Mouse (Mus musculus) spleen, adult 2 months (tissue): ENCODE measurements around the gene Shld2. TPM values are rescaled to one million over a fixed set of nuclear protein-coding genes. Genes with fewer than 3 reads are reported as not detected.

Source experiments
- DNase-seq, 2 experiments: peaks; one replicate each; pipeline versions ENCODE4 v3.0.0 to v3.0.0-alpha.2; 2012 to 2021; ENCODE audit warnings: low spot score in 2 of 2, low read depth in 1 of 2
- H3K27ac ChIP-seq: fragments of 200-500 bp; 2 replicates; pipeline ENCODE4 v1.5.1; 2012; ENCODE audit warnings: low read length, inconsistent platforms; ENCODE audit not compliant: insufficient read depth
- H3K27me3 ChIP-seq: fragments of 200-500 bp; 2 replicates; pipeline ENCODE4 v1.6.1; 2012; ENCODE audit warnings: mild to moderate bottlenecking, moderate library complexity, low read length, inconsistent platforms; ENCODE audit not compliant: control insufficient read depth, insufficient read depth
- H3K36me3 ChIP-seq: fragments of 200-500 bp; 2 replicates; pipeline ENCODE4 v1.6.1; 2012; ENCODE audit warnings: mild to moderate bottlenecking, low read length, inconsistent platforms; ENCODE audit not compliant: control insufficient read depth, insufficient read depth
- H3K4me1 ChIP-seq: fragments of 200-500 bp; 2 replicates; pipeline ENCODE4 v1.6.1; 2011; ENCODE audit warnings: inconsistent platforms; ENCODE audit not compliant: control insufficient read depth, insufficient read depth, insufficient read length
- H3K4me3 ChIP-seq: fragments of 200-500 bp; 2 replicates; pipeline ENCODE4 v1.5.1; 2011; ENCODE audit warnings: mild to moderate bottlenecking, inconsistent platforms; ENCODE audit not compliant: insufficient read depth, insufficient read length; ENCODE audit errors: extremely low read depth
- CTCF ChIP-seq: fragments of 200-500 bp; IDR thresholded peaks from 2 replicates; pipeline ENCODE4 v1.5.1; 2011; ENCODE audit warnings: mild to moderate bottlenecking, inconsistent platforms; ENCODE audit not compliant: insufficient read depth, insufficient read length, insufficient replicate concordance; ENCODE audit errors: extremely low read depth
- POLR2A ChIP-seq: fragments of 200-500 bp; IDR thresholded peaks from 2 replicates; pipeline ENCODE4 v1.6.1; 2011; ENCODE audit warnings: low read depth, low read length, inconsistent platforms
- WGBS: fragments of 180-500 bp; shearing (Covaris S2); methylation state at CpG from one replicate; pipeline ENCODE4 v1.1.7; 2018; 5-methylcytosine and 5-hydroxymethylcytosine counted together
- polyA plus RNA-seq: library from polyadenylated mRNA; depleted of rRNA; stranded (reverse); fragments of >200 nt; gene quantifications from 2 replicates; pipeline ENCODE4 v1.2.3, GENCODE M21; 2012

The Shld2 gene
- polyA plus RNA-seq, 1 experiment = 2.4 TPM

DNA sequence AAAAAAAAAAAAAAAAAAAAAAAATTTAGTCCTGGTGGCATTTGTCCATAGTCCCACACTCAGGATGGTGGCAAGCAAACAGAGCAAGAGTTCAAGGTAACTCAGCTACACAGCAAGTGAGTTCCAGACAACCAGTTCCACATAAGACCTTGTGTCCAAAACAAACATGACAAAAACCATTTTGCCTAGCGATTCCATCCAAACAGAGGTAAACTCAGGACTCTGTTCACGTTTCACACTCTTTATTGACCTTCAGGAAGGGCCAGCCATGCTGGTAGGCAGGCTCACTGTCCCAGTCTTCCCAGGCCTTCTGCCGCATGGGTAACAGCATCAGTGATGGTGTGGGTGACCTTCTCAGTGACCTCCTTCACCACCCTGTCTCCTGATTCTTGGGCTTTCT lies 41.4 kb upstream of the Shld2 start:
- no peak overlapping the region for H3K4me3 ChIP-seq
- H3K36me3 ChIP-seq = no peaks in the 10 kb centered on the region
- no peak for DNase-seq
- 91% methylated on average over 3 of the region's 3 CpGs for WGBS
- H3K27ac ChIP-seq = no peak overlapping the region
- H3K27me3 ChIP-seq = no peaks in the 10 kb centered on the region
- TF ChIP-seq POLR2A (no peak), CTCF (no peak)
- H3K4me1 ChIP-seq = no peaks in the 10 kb centered on the region

DNA sequence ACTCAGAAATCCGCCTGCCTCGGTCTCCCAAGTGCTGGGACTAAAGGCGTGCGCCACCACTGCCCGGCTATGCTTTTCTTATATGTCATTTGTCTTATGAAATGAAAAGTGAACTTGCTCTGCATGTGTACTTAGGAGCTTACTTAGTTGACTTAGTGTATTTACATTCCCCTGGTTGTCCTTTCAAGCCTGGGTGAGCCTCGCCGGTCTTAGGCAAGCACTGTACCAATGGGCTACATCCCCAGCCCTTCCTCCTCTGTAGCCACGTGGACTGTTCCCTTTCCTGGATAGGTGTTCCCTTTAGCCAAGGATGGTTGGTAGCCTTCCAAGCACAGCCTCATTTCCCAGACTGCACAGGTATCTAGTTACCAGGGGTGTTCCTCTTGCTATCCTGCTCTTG lies 38.7 kb upstream of the Shld2 start:
- H3K4me1 ChIP-seq = no peaks in the 10 kb centered on the region
- 94% methylated on average over 8 of the region's 8 CpGs for WGBS
- TF ChIP-seq CTCF (no peak), POLR2A (no peak)
- H3K4me3 ChIP-seq = no peak overlapping the region
- no peak overlapping the region for H3K27ac ChIP-seq
- peaks cover 6% of the 10 kb centered on the region for H3K36me3 ChIP-seq
- H3K27me3 ChIP-seq = no peaks in the 10 kb centered on the region
- DNase-seq = no peak

DNA sequence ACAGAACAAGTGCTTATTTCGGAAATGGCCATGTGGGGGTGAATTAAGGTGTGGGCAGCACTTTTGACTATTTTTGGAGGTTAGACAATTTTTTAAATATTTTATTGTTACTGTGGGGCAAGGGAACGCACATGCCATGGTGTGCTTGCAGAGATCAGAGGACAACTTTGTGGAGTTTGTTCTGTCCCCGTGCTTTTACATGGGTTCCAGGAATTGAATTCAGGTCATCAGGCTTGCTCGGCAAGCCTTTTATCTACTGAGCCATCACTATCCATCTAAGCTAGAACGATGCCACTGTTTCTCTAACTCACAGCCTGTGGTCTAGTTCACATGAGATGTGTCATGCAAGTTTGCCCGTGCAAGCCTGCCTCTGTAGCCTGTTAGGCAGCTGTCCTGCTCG lies 38.0 kb upstream of the Shld2 start:
- H3K27ac ChIP-seq = no peak overlapping the region
- peaks cover 7% of the 10 kb centered on the region for H3K36me3 ChIP-seq
- no peak for DNase-seq
- H3K4me1 ChIP-seq = no peaks in the 10 kb centered on the region
- no peak overlapping the region for H3K4me3 ChIP-seq
- H3K27me3 ChIP-seq = no peaks in the 10 kb centered on the region
- TF ChIP-seq POLR2A (no peak), CTCF (no peak)
- 84% methylated on average over 7 of the region's 7 CpGs for WGBS

DNA sequence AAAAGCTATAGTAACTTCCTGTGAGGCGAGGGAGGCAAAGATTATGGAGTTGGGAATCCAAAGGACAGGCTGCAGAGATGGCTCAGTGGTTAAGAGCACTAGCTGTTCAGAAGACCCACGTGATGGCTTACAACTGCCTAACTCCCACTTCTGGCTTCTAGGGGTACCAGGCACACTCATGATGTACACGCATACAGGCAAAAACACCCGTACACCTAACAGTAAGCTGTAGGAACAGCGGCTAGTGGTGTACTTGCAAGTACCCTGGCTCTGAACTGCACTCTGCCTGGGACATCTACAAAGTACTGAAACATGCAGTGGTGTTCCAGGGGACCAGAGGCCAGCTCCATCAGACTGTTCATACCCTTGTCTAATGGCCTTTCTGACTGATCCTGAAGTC lies 36.8 kb upstream of the Shld2 start:
- H3K4me1 ChIP-seq = no peaks in the 10 kb centered on the region
- no peak for DNase-seq
- 89% methylated on average over 5 of the region's 5 CpGs for WGBS
- H3K4me3 ChIP-seq = no peak overlapping the region
- H3K27ac ChIP-seq = no peak overlapping the region
- TF ChIP-seq CTCF (no peak), POLR2A (no peak)
- H3K36me3 ChIP-seq = peaks cover 12% of the 10 kb centered on the region
- no peaks in the 10 kb centered on the region for H3K27me3 ChIP-seq

DNA sequence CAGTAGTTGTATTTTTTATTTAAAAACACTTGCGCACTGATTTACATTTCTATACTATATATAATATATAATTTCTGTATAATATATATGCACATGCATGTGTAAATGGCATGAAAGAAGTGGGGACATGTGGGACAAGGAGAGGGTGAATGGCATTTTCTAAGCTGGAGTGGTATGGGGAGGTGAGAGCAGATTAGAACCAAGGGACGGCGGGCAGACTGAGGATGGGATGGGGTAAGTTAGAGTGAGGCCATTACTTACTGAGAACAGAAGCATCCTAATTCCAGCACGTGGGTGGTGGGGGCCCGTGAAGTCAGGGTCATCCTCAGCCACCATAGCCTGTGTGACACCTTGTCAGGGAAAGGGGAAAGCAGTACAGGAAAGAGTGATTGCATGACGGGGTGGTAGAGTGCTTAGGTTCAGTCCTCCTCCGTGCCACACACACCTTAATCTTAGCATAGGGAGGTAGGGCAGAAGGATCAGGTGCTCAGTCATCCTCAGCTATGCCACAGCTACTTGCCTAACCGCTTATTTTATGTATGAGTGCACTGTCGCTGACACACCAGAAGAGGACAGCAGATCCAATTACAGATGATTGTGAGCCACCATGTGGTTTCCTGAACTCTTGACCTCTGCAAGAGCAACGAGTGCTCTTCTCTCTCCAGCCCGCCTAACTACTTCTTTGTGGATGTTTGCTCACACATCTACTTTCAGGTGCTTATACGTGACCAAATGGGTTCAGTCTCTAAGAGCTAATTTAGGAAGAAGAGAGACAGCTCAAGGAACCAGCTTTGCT lies 35.7 kb upstream of the Shld2 start:
- WGBS = 79% methylated on average over 12 of the region's 12 CpGs
- no peak overlapping the region for H3K27ac ChIP-seq
- no peak overlapping the region for H3K4me3 ChIP-seq
- TF ChIP-seq CTCF = no peak
- TF ChIP-seq POLR2A = no peak
- no peaks in the 10 kb centered on the region for H3K27me3 ChIP-seq
- DNase-seq = no peak
- H3K4me1 ChIP-seq = no peaks in the 10 kb centered on the region
- peaks cover 19% of the 10 kb centered on the region for H3K36me3 ChIP-seq

DNA sequence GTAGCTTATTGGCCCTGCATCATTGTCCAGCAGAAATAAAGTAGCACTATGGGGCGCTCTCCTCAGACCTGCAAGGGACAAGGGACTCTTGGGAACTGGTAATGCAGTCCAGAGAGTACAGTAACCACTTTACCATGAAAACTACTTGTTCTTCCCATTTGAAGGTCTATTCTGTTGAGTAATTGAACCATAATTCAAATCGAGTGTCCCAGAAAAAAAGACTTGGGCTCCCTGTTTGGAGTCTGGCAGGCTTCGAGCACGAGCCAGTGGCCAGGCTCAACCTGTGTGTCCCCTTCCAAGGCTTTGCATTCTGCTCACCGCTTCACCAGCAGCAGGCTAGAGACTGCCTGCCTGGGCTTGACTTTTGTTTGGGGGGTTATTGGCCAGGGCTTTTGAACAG lies 34.1 kb upstream of the Shld2 start:
- DNase-seq = no peak
- Histone ChIP-seq H3K36me3 (peaks cover 26% of the 10 kb centered on the region), H3K27ac (no peak overlapping the region), H3K27me3 (no peaks in the 10 kb centered on the region), H3K4me3 (no peak overlapping the region), H3K4me1 (no peaks in the 10 kb centered on the region)
- TF ChIP-seq POLR2A (no peak), CTCF (no peak)
- 92% methylated on average over 5 of the region's 5 CpGs for WGBS

DNA sequence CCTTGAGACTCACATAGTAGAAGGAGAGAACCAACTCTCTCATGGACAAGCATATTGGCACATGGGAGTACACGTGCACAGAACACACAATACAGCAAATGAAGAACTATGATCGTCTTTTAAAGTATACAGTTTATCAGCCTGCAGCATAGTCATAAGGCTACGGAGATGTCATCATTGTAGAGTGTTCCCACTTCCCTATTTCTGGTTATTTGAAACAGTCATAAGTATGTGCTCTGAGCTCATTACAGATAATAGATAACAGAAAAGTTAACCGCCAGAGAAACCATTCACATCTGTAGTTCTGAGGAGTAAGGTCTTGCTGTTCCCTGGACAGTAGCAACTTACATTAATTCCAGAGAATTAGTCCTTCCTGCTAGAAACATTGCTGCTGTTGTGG lies 32.8 kb upstream of the Shld2 start:
- H3K4me1 ChIP-seq = no peaks in the 10 kb centered on the region
- H3K27me3 ChIP-seq = no peaks in the 10 kb centered on the region
- H3K36me3 ChIP-seq = peaks cover 31% of the 10 kb centered on the region
- no peak for TF ChIP-seq POLR2A
- TF ChIP-seq CTCF = no peak
- H3K4me3 ChIP-seq = no peak overlapping the region
- 73% methylated on average over 4 of the region's 4 CpGs for WGBS
- no peak overlapping the region for H3K27ac ChIP-seq
- no peak for DNase-seq

DNA sequence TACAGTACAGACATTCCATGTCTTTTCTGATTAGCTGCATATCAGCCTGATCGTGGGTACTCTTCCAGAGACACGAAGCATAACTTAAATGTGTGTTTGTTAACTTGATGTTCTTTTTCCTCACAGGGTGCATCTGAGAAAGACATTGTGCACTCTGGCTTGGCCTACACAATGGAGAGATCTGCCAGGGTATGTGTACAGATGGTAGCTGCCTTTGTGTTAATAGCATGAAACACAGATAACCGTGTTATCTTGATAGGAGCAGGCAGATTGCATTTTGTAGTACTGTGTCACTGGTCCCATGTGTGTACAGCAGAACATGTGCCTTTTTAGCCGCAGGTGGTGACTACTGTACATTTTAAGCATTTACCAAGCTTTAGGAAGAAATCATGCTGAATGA lies 31.7 kb upstream of the Shld2 start:
- no peaks in the 10 kb centered on the region for H3K4me1 ChIP-seq
- H3K36me3 ChIP-seq = peaks cover 38% of the 10 kb centered on the region
- 88% methylated on average over 4 of the region's 4 CpGs for WGBS
- TF ChIP-seq POLR2A (no peak), CTCF (no peak)
- no peak overlapping the region for H3K27ac ChIP-seq
- no peak overlapping the region for H3K4me3 ChIP-seq
- H3K27me3 ChIP-seq = no peaks in the 10 kb centered on the region
- no peak for DNase-seq
